Mouse (Mus musculus) ES-E14 (cell line): ENCODE measurements around the gene Ybx2.

Experiments
- CHD2 ChIP-seq: IDR thresholded peaks from 2 replicates; pipeline ENCODE4 v1.6.1; 2014; ENCODE audit warnings: mild to moderate bottlenecking, low read depth, low read length, inconsistent platforms
- HCFC1 ChIP-seq: IDR thresholded peaks from 2 replicates; pipeline ENCODE4 v1.6.1; 2012; ENCODE audit warnings: low read length, inconsistent platforms, borderline replicate concordance; ENCODE audit not compliant: insufficient read depth
- ZC3H11A ChIP-seq: IDR thresholded peaks from 2 replicates; pipeline ENCODE4 v1.6.1; 2012; ENCODE audit warnings: low read depth, mild to moderate bottlenecking, inconsistent platforms, low read length, borderline replicate concordance
- ZNF384 ChIP-seq: IDR thresholded peaks from 2 replicates; pipeline ENCODE4 v1.6.1; 2012; ENCODE audit warnings: low read depth, low read length, inconsistent platforms

GRCm38 (mm10) chr11:69911701-69912100 lies 23.9 kb upstream of the Ybx2 start:
- no peak for TF ChIP-seq ZC3H11A
- TF ChIP-seq CHD2, result no peak
- TF ChIP-seq ZNF384, result no peak
- TF ChIP-seq HCFC1, result no peak
